Mouse (Mus musculus) neural tube, embryonic 11.5 days (tissue): ENCODE data around the gene Dnajc14. TPM values are rescaled to one million over a fixed set of nuclear protein-coding genes. Genes with fewer than 3 reads are reported as not detected.

Experiments
- ATAC-seq: fragments of 200-750 bp; cut with Nextera tagmentation; 2 replicates; pipeline ENCODE4 v1.8.0; 2017; ENCODE audit warnings: moderate number of reproducible peaks, mild to moderate bottlenecking, moderate TSS enrichment, moderate library complexity; ENCODE audit not compliant: insufficient read depth, low FRiP score, low TSS enrichment
- DNase-seq: peaks from one replicate; pipeline ENCODE4 v3.0.0-alpha.2; 2015; ENCODE audit warnings: low spot score
- H3K27ac ChIP-seq: fragments of 300-500 bp; sonication (generic); 2 replicates; pipeline ENCODE4 v1.5.1; 2014; ENCODE audit warnings: low read depth, mild to moderate bottlenecking, low read length
- H3K27me3 ChIP-seq: fragments of 300-500 bp; sonication (generic); 2 replicates; pipeline ENCODE4 v1.6.1; 2014; ENCODE audit warnings: mild to moderate bottlenecking, low read length, mixed read lengths; ENCODE audit not compliant: control insufficient read depth, insufficient read depth
- H3K36me3 ChIP-seq: fragments of 300-500 bp; sonication (generic); 2 replicates; pipeline ENCODE4 v1.6.1; 2014; ENCODE audit warnings: mild to moderate bottlenecking, low read length, moderate library complexity, mixed read lengths; ENCODE audit not compliant: control insufficient read depth, insufficient read depth
- H3K4me1 ChIP-seq: fragments of 300-500 bp; sonication (generic); 2 replicates; pipeline ENCODE4 v1.6.1; 2014; ENCODE audit warnings: low read length, mixed read lengths; ENCODE audit not compliant: control insufficient read depth, insufficient read depth
- H3K4me2 ChIP-seq: fragments of 300-500 bp; sonication (generic); 2 replicates; pipeline ENCODE4 v1.6.1; 2014; ENCODE audit warnings: low read depth, mild to moderate bottlenecking, moderate library complexity
- H3K4me3 ChIP-seq: fragments of 300-500 bp; sonication (generic); 2 replicates; pipeline ENCODE4 v1.5.1; 2014; ENCODE audit warnings: low read depth, low read length
- H3K9ac ChIP-seq: fragments of 300-500 bp; sonication (generic); 2 replicates; pipeline ENCODE4 v1.6.1; 2014; ENCODE audit warnings: mild to moderate bottlenecking, low read length
- H3K9me3 ChIP-seq: fragments of 300-500 bp; sonication (generic); 2 replicates; pipeline ENCODE4 v1.6.1; 2016; ENCODE audit warnings: low read length; ENCODE audit not compliant: control insufficient read depth
- whole genome bisulfite sequencing: fragments of 180-500 bp; shearing (Covaris S2); extraction: QIAGEN DNeasy Blood & Tissue Kit; methylation state at CpG from one replicate; pipeline ENCODE4 v1.1.7; 2014; 5-methylcytosine and 5-hydroxymethylcytosine counted together
- polyA plus RNA-seq: library from polyadenylated mRNA; unstranded; fragments of >200 nt; fragmentation: Nextera tagmentation; extraction: Ambion mirVana; gene quantifications from 2 replicates; pipeline ENCODE4 v1.2.1, GENCODE M21; 2014

Gene Dnajc14
- polyA plus RNA-seq, 1 experiment from 2014 or later = 42.8 TPM

DNA sequence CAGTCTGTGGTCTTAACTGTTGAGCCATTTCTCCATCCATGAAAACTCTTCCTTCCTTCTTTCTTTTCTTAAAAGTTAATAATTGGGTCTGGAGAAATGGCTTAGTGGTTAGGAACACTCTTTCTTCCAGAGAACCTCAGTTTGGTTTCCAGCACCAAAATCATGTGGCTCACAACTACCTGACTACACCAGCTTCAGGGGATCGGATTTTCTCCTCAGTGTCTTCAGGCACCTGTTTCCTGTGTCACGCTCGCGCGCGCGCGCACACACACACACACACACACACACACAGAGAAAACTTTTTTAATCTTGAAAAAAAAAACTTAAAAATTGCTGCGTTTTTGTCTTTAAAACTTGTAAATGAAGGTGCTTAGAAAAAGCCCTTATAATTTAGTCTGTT, 20.0 kb downstream of the Dnajc14 start:
- Histone ChIP-seq H3K4me2 (no peak overlapping the region), H3K4me3 (no peak overlapping the region), H3K4me1 (peaks cover 4% of the 10 kb centered on the region), H3K27me3 (no peaks in the 10 kb centered on the region), H3K9me3 (no peaks in the 10 kb centered on the region), H3K36me3 (no peaks in the 10 kb centered on the region; the same call in none of the 2 replicates), H3K27ac (no peak overlapping the region), H3K9ac (no peak overlapping the region)
- ATAC-seq = no peak
- DNase-seq = no peak
- WGBS = 96% methylated on average over 9 of the region's 9 CpGs

DNA sequence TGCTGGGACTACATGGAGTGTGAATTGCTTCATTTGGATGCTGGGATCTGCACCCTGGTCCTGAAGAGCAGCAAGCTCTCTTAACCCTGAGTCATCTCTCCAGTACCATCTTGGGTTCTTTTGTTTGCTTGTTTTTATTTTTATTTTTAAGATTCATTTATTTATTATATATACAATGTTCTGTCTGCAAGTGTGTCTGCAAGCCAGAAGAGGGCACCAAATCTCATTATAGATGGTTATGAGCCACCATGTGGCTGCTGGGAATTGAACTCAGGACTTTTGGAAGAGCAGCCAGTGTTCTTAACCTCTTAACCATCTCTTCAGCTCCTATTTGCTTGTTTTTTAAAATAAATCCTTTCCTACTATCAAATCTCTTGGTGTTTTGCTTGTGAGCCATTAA, 33.5 kb downstream of the Dnajc14 start:
- no peak overlapping the region for H3K9ac ChIP-seq
- peaks cover 13% of the 10 kb centered on the region for H3K36me3 ChIP-seq
- no peaks in the 10 kb centered on the region for H3K4me1 ChIP-seq
- no peak overlapping the region for H3K27ac ChIP-seq
- ATAC-seq (no peak), DNase-seq (no peak)
- H3K4me2 ChIP-seq = no peak overlapping the region
- H3K9me3 ChIP-seq = no peaks in the 10 kb centered on the region
- H3K4me3 ChIP-seq = no peak overlapping the region
- no peaks in the 10 kb centered on the region for H3K27me3 ChIP-seq

DNA sequence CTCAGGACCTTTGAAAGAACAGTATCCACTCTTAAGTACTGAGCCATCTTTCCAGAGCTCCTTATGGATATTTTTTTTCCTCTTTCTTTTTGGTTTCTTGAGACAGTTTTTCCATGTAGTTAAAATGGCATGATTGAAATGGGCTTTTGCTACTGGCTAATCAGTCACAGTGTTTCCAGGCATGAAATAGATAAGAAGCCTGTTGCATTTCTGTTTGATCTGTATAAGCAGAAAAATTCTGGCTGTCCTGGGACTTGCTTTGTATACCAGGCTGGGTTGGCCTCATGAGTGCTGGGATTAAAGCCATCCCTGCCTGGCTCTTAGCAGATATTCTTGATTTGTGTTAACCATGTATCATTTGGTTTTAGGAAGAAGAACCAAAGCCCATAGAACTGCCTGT, 35.6 kb downstream of the Dnajc14 start:
- no peaks in the 10 kb centered on the region for H3K4me1 ChIP-seq
- ATAC-seq (no peak), DNase-seq (no peak)
- H3K36me3 ChIP-seq = peaks cover 12% of the 10 kb centered on the region
- H3K9me3 ChIP-seq = no peaks in the 10 kb centered on the region
- H3K4me3 ChIP-seq = no peak overlapping the region
- H3K9ac ChIP-seq = no peak overlapping the region
- H3K27me3 ChIP-seq = no peaks in the 10 kb centered on the region
- H3K4me2 ChIP-seq = no peak overlapping the region
- no peak overlapping the region for H3K27ac ChIP-seq

DNA sequence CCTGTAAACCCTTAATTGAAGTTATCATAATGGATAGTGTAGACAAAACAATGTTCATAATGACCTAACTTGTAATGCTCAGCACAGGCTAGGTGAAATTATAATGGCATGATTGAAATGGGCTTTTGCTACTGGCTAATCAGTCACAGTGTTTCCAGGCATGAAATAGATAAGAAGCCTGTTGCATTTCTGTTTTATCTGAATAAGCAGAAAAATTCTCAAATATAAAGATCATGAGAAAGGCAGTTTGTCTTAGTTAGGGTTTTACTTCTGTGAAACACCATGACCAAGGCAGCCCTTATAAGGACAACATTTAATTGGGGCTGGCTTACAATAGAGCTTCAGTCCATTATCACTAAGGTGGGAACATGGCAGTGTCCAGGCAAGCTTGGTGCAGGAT, 36.8 kb downstream of the Dnajc14 start:
- H3K36me3 ChIP-seq = peaks cover 12% of the 10 kb centered on the region
- ATAC-seq (no peak), DNase-seq (no peak)
- H3K27me3 ChIP-seq = no peaks in the 10 kb centered on the region
- no peak overlapping the region for H3K27ac ChIP-seq
- no peak overlapping the region for H3K4me3 ChIP-seq
- H3K9ac ChIP-seq = no peak overlapping the region
- no peak overlapping the region for H3K4me2 ChIP-seq
- H3K9me3 ChIP-seq = no peaks in the 10 kb centered on the region
- no peaks in the 10 kb centered on the region for H3K4me1 ChIP-seq

DNA sequence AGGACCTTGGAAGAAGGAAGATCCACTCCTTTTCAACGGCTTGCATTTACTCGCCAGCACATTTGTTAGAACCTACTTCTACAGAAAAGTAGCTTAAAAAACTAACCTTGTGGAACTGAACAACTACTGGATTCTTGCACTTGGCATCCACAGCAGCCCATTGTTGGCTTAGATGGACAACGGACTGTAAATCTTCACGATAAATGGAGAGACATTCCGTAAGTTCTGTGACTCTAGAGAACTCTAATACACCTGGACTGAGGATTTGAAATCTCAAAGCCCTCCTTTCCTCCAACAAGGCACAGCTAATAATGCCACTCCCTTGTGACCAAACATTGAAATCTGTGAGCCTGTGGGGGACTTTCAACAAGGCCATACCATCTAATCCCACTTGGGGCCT, 39.4 kb downstream of the Dnajc14 start:
- Histone ChIP-seq H3K4me2 (no peak overlapping the region), H3K36me3 (peaks cover 8% of the 10 kb centered on the region), H3K27ac (no peak overlapping the region), H3K27me3 (no peaks in the 10 kb centered on the region), H3K4me3 (no peak overlapping the region), H3K9me3 (no peaks in the 10 kb centered on the region), H3K9ac (no peak overlapping the region), H3K4me1 (no peaks in the 10 kb centered on the region)
- DNase-seq (no peak), ATAC-seq (no peak)
- 94% methylated on average over 5 of the region's 5 CpGs for WGBS

DNA sequence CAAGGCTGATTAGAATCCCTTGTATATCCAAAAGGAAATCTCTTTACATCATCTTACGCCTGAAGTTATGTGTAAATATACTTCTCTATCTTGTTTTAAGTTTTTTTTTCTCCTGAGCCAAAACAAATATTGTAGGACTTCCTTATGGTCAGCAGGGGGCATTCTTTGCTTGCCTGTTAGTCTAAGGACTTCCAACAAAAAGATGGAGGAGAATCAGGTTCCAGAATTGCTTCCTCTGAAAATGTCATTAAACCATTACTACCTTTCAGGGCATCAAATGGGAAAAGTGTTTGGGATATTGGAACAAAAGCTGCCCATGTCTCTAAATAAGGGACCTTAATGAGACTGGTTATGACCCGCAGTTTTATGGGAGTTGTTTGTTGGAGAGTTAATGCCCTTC, 41.7 kb downstream of the Dnajc14 start:
- 37% methylated on average over 2 of the region's 2 CpGs for WGBS
- Histone ChIP-seq H3K4me1 (no peaks in the 10 kb centered on the region), H3K9ac (no peak overlapping the region), H3K36me3 (peaks cover 8% of the 10 kb centered on the region), H3K27me3 (no peaks in the 10 kb centered on the region), H3K9me3 (no peaks in the 10 kb centered on the region), H3K4me2 (no peak overlapping the region), H3K4me3 (no peak overlapping the region), H3K27ac (no peak overlapping the region)
- DNase-seq = peak; percentile 31
- ATAC-seq = no peak

DNA sequence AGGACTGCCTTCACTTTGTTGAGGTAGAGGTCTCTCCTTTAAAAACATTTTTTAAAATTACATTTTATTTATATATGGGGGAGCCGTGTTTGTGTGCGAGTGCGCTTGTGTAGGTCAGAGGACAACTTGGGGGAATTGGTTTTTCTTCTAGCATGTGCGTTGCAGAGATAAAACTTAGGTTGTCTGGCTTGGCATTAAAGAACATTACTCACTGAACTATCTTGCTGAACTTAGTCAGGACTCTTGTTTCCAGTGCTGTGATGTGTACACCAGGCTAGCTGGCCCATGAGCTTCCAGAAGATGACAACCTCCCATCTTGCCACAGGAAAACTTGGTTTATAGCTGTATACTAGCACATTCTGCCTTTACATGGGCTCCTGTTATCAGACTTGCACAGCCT, 42.8 kb downstream of the Dnajc14 start:
- Histone ChIP-seq H3K36me3 (peaks cover 8% of the 10 kb centered on the region), H3K27me3 (no peaks in the 10 kb centered on the region), H3K4me1 (no peaks in the 10 kb centered on the region), H3K9me3 (no peaks in the 10 kb centered on the region), H3K4me3 (no peak overlapping the region), H3K27ac (no peak overlapping the region), H3K9ac (no peak overlapping the region), H3K4me2 (no peak overlapping the region)
- WGBS = 97% methylated on average over 4 of the region's 4 CpGs
- no peak for DNase-seq
- ATAC-seq = no peak

DNA sequence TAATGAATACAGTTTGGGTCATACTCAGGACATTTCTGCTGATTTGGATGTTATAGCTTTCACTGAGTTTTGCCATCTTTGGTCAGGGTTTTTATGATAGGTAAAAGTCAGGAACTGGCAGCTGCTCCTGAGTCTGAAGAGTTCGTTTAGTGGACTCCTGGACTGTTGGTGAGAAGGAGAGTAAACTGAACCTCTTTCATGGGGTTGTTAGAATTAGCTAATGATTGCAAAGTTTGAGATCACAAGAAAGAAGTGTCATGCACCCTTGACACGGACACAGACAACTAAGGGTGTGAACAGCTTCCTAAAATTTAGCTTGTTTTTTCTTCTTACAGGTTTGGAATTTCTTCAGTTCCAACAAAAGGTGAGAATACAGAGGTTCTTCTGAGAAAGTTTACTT, 44.6 kb downstream of the Dnajc14 start:
- DNase-seq (no peak), ATAC-seq (no peak)
- no peak overlapping the region for H3K9ac ChIP-seq
- no peaks in the 10 kb centered on the region for H3K27me3 ChIP-seq
- H3K4me1 ChIP-seq = no peaks in the 10 kb centered on the region
- 48% methylated on average over 2 of the region's 2 CpGs for WGBS
- H3K4me2 ChIP-seq = no peak overlapping the region
- H3K4me3 ChIP-seq = no peak overlapping the region
- H3K9me3 ChIP-seq = no peaks in the 10 kb centered on the region
- H3K36me3 ChIP-seq = no peaks in the 10 kb centered on the region; the same call in 1 of the 2 replicates
- no peak overlapping the region for H3K27ac ChIP-seq

DNA sequence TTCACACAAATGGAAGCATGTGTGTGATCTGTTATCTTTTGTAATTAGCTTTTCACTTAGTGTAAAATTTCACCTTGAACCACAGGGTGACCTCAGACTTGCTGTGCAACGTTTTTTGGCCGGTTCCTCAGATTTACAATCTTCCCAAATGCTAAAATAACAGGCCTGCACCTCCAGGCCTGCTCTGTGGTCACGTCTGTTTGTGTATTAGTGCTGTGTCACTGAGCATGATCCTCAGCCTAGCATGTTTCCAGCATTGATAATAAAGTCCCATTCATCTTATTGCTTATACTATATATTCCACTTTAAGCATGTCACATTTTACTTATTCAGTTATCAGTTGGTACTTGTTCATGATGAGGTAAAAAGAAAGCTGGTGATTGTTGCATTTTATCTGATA, 46.5 kb downstream of the Dnajc14 start:
- no peaks in the 10 kb centered on the region; the same call in 1 of the 2 replicates for H3K36me3 ChIP-seq
- no peak overlapping the region for H3K9ac ChIP-seq
- no peaks in the 10 kb centered on the region for H3K4me1 ChIP-seq
- DNase-seq = no peak
- no peaks in the 10 kb centered on the region for H3K9me3 ChIP-seq
- WGBS = 71% methylated on average over 3 of the region's 3 CpGs
- H3K4me2 ChIP-seq = no peak overlapping the region
- no peak overlapping the region for H3K4me3 ChIP-seq
- no peak for ATAC-seq
- no peaks in the 10 kb centered on the region for H3K27me3 ChIP-seq
- H3K27ac ChIP-seq = no peak overlapping the region
